Mouse (Mus musculus) cortical plate, adult 2 months (tissue): ENCODE results near the gene Lrrc29.

Experiments used
- CTCF ChIP-seq: fragments of 200-500 bp; IDR thresholded peaks from 2 replicates; pipeline ENCODE4 v1.5.1; 2011; ENCODE audit warnings: mild to moderate bottlenecking, control low read depth, low read length; ENCODE audit not compliant: insufficient read depth; ENCODE audit errors: extremely low read depth
- POLR2A ChIP-seq: fragments of 200-500 bp; IDR thresholded peaks from 2 replicates; pipeline ENCODE4 v1.6.1; 2011; ENCODE audit warnings: mild to moderate bottlenecking, low read length, control low read depth; ENCODE audit not compliant: insufficient read depth; ENCODE audit errors: extremely low read depth

DNA sequence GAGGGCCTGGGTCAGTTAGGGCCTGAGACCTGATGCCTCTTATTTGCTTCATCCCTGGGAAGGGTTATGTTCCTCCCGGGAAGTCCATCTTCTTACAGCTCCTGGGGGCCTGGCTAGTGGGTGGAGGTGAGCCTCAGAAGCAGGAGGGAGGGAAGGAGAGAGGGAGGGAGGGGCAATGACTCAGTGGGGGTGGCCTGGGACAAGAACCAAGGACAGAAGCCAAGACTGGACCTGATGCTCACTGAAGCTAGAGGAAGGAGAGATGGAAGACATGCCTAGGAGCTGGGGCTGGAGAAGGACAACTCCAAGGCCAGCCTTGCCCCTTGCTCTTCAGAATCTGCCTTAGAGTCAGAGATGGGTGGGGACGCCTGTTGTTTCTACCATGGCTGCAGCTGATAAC, 47.0 kb upstream of the Lrrc29 start, which contains the start of gene Plekhg4:
- TF ChIP-seq POLR2A (no peak), CTCF (no peak)
